Mouse (Mus musculus): ENCODE data around the gene Efcab6. TPM values are rescaled to one million over a fixed set of nuclear protein-coding genes. Genes with fewer than 3 reads are reported as not detected.

Gene Efcab6
- polyA plus RNA-seq, 1 experiment from 2014 or later, result not detected

GRCm38 (mm10) chr15:83977108-83977507 lies 88.1 kb downstream of the Efcab6 start:
- no peak overlapping the region for H3K9ac ChIP-seq
- WGBS, result 14% methylated on average over 5 of the region's 5 CpGs
- H3K4me2 ChIP-seq, result no peak overlapping the region
- 0 out of 2 replicates have a peak, but pooled peaks cover 3% of the 10 kb centered on the region for H3K4me1 ChIP-seq (replicated peaks)
- no peak overlapping the region for H3K4me3 ChIP-seq
- no peaks in the 10 kb centered on the region for H3K36me3 ChIP-seq
- H3K9me3 ChIP-seq (replicated peaks), result no peaks in the 10 kb centered on the region
- H3K27ac ChIP-seq (ENCODE audit: poor library complexity, severe bottlenecking), result no peak overlapping the region
- peaks cover 36% of the 10 kb centered on the region for H3K27me3 ChIP-seq (replicated peaks)
- ATAC-seq (ENCODE audit: insufficient number of reproducible peaks, low FRiP score), result no peak

- Histone ChIP-seq H3K27ac (ENCODE audit: poor library complexity, severe bottlenecking) (no peak overlapping the region), H3K4me1 (replicated peaks) (0 out of 2 replicates have a peak, but pooled peaks cover 11% of the 10 kb centered on the region), H3K4me2 (no peak overlapping the region), H3K27me3 (replicated peaks) (peaks cover 50% of the 10 kb centered on the region), H3K4me3 (no peak overlapping the region), H3K9me3 (replicated peaks) (peaks cover 6% of the 10 kb centered on the region; the same call in 1 of the 2 replicates), H3K36me3 (no peaks in the 10 kb centered on the region), H3K9ac (no peak overlapping the region)
- WGBS, result 53% methylated on average over 9 of the region's 9 CpGs
- ATAC-seq (ENCODE audit: insufficient number of reproducible peaks, low FRiP score), result no peak
Observed at GRCm38 (mm10) chr15:83972206-83972605, 93.0 kb downstream of the Efcab6 start.

GRCm38 (mm10) chr15:83967802-83968201 lies 97.4 kb downstream of the Efcab6 start:
- no peak overlapping the region for H3K4me2 ChIP-seq
- 54% methylated on average over 12 of the region's 12 CpGs for WGBS

GRCm38 (mm10) chr15:83965126-83965525 lies 100.1 kb downstream of the Efcab6 start:
- no peak overlapping the region for H3K4me3 ChIP-seq
- no peaks in the 10 kb centered on the region for H3K36me3 ChIP-seq
- H3K27me3 ChIP-seq (replicated peaks), result peaks cover 30% of the 10 kb centered on the region
- peaks cover under 1% of the 10 kb centered on the region; the same call in 1 of the 2 replicates for H3K9me3 ChIP-seq (replicated peaks)
- peak overlapping the region; percentile 18; the same call in 1 of the 2 replicates for H3K27ac ChIP-seq (ENCODE audit: poor library complexity, severe bottlenecking)
- H3K9ac ChIP-seq, result no peak overlapping the region
- peaks cover 30% of the 10 kb centered on the region for H3K4me1 ChIP-seq (replicated peaks)
- no peak for ATAC-seq (ENCODE audit: insufficient number of reproducible peaks, low FRiP score)
- H3K4me2 ChIP-seq, result peak overlapping the region; percentile 20; the same call in 1 of the 2 replicates
- WGBS, result 23% methylated on average over 8 of the region's 8 CpGs

More at GRCm38 (mm10) chr15:83967802-83968201, 97.4 kb downstream of the Efcab6 start:
- H3K27me3 ChIP-seq (replicated peaks), result peaks cover 32% of the 10 kb centered on the region
- peaks cover 6% of the 10 kb centered on the region; the same call in 1 of the 2 replicates for H3K9me3 ChIP-seq (replicated peaks)
- peaks cover 30% of the 10 kb centered on the region for H3K4me1 ChIP-seq (replicated peaks)
- H3K36me3 ChIP-seq, result no peaks in the 10 kb centered on the region
- no peak overlapping the region for H3K27ac ChIP-seq (ENCODE audit: poor library complexity, severe bottlenecking)
- H3K4me3 ChIP-seq, result no peak overlapping the region
- no peak for ATAC-seq (ENCODE audit: insufficient number of reproducible peaks, low FRiP score)
- H3K9ac ChIP-seq, result no peak overlapping the region

- no peak overlapping the region for H3K4me3 ChIP-seq
- no peak overlapping the region for H3K9ac ChIP-seq
- H3K27me3 ChIP-seq (replicated peaks), result peaks cover 41% of the 10 kb centered on the region
- no peaks in the 10 kb centered on the region for H3K36me3 ChIP-seq
- H3K9me3 ChIP-seq (replicated peaks), result no peaks in the 10 kb centered on the region
- WGBS, result 58% methylated on average over 3 of the region's 3 CpGs
- no peak for ATAC-seq (ENCODE audit: insufficient number of reproducible peaks, low FRiP score)
- peaks cover 6% of the 10 kb centered on the region; the same call in 1 of the 2 replicates for H3K4me1 ChIP-seq (replicated peaks)
- H3K4me2 ChIP-seq, result no peak overlapping the region
- no peak overlapping the region for H3K27ac ChIP-seq (ENCODE audit: poor library complexity, severe bottlenecking)
Observed at GRCm38 (mm10) chr15:83958376-83958775, 106.8 kb downstream of the Efcab6 start.

GRCm38 (mm10) chr15:83956996-83957395 lies 108.2 kb downstream of the Efcab6 start:
- no peak overlapping the region for H3K4me2 ChIP-seq
- no peak for ATAC-seq (ENCODE audit: insufficient number of reproducible peaks, low FRiP score)
- no peak overlapping the region for H3K9ac ChIP-seq
- H3K36me3 ChIP-seq, result no peaks in the 10 kb centered on the region
- 85% methylated on average over 7 of the region's 7 CpGs for WGBS
- H3K9me3 ChIP-seq (replicated peaks), result 0 out of 2 replicates have a peak, but pooled peaks cover 2% of the 10 kb centered on the region
- no peak overlapping the region for H3K27ac ChIP-seq (ENCODE audit: poor library complexity, severe bottlenecking)
- H3K4me1 ChIP-seq (replicated peaks), result no peaks in the 10 kb centered on the region
- peaks cover 34% of the 10 kb centered on the region for H3K27me3 ChIP-seq (replicated peaks)
- no peak overlapping the region for H3K4me3 ChIP-seq

- H3K4me1 ChIP-seq (replicated peaks), result no peaks in the 10 kb centered on the region
- no peaks in the 10 kb centered on the region for H3K36me3 ChIP-seq
- no peak overlapping the region for H3K9ac ChIP-seq
- 0 out of 2 replicates have a peak, but pooled peaks cover 4% of the 10 kb centered on the region for H3K9me3 ChIP-seq (replicated peaks)
- peaks cover 25% of the 10 kb centered on the region for H3K27me3 ChIP-seq (replicated peaks)
- no peak overlapping the region for H3K4me3 ChIP-seq
- 68% methylated on average over 8 of the region's 8 CpGs for WGBS
- H3K4me2 ChIP-seq, result no peak overlapping the region
- no peak for ATAC-seq (ENCODE audit: insufficient number of reproducible peaks, low FRiP score)
- no peak overlapping the region for H3K27ac ChIP-seq (ENCODE audit: poor library complexity, severe bottlenecking)
Observed at GRCm38 (mm10) chr15:83955948-83956707, 109.1 kb downstream of the Efcab6 start.

GRCm38 (mm10) chr15:83949729-83950491 lies 115.3 kb downstream of the Efcab6 start:
- no peak for ATAC-seq (ENCODE audit: insufficient number of reproducible peaks, low FRiP score)

GRCm38 (mm10) chr15:83939703-83940102 lies 125.5 kb downstream of the Efcab6 start:
- H3K9me3 ChIP-seq (replicated peaks), result no peaks in the 10 kb centered on the region
- H3K27ac ChIP-seq (ENCODE audit: poor library complexity, severe bottlenecking), result no peak overlapping the region
- H3K27me3 ChIP-seq (replicated peaks), result 0 out of 2 replicates have a peak, but pooled peaks cover 5% of the 10 kb centered on the region
- 34% methylated on average over 5 of the region's 5 CpGs for WGBS
- H3K4me3 ChIP-seq, result no peak overlapping the region
- peaks cover 4% of the 10 kb centered on the region; the same call in 1 of the 2 replicates for H3K4me1 ChIP-seq (replicated peaks)
- H3K9ac ChIP-seq, result no peak overlapping the region
- no peaks in the 10 kb centered on the region for H3K36me3 ChIP-seq
- ATAC-seq (ENCODE audit: insufficient number of reproducible peaks, low FRiP score), result no peak
- H3K4me2 ChIP-seq, result no peak overlapping the region

More at GRCm38 (mm10) chr15:83949729-83950491, 115.3 kb downstream of the Efcab6 start:
- H3K4me3 ChIP-seq, result no peak overlapping the region
- no peak overlapping the region for H3K9ac ChIP-seq
- H3K27ac ChIP-seq (ENCODE audit: poor library complexity, severe bottlenecking), result no peak overlapping the region
- 56% methylated on average over 16 of the region's 16 CpGs for WGBS
- H3K4me2 ChIP-seq, result no peak overlapping the region
- no peaks in the 10 kb centered on the region for H3K36me3 ChIP-seq
- peaks cover 8% of the 10 kb centered on the region; the same call in 1 of the 2 replicates for H3K4me1 ChIP-seq (replicated peaks)
- H3K27me3 ChIP-seq (replicated peaks), result no peaks in the 10 kb centered on the region
- H3K9me3 ChIP-seq (replicated peaks), result 0 out of 2 replicates have a peak, but pooled peaks cover 4% of the 10 kb centered on the region

GRCm38 (mm10) chr15:83938466-83938865 lies 126.7 kb downstream of the Efcab6 start:
- WGBS, result 70% methylated on average over 2 of the region's 2 CpGs
- no peak for ATAC-seq (ENCODE audit: insufficient number of reproducible peaks, low FRiP score)
- H3K4me2 ChIP-seq, result no peak overlapping the region

GRCm38 (mm10) chr15:83936506-83936905 lies 128.7 kb downstream of the Efcab6 start:
- Histone ChIP-seq H3K4me2 (no peak overlapping the region), H3K27me3 (replicated peaks) (0 out of 2 replicates have a peak, but pooled peaks cover 5% of the 10 kb centered on the region), H3K9ac (no peak overlapping the region), H3K27ac (ENCODE audit: poor library complexity, severe bottlenecking) (no peak overlapping the region), H3K4me3 (no peak overlapping the region), H3K9me3 (replicated peaks) (no peaks in the 10 kb centered on the region), H3K36me3 (no peaks in the 10 kb centered on the region), H3K4me1 (replicated peaks) (no peaks in the 10 kb centered on the region)
- ATAC-seq (ENCODE audit: insufficient number of reproducible peaks, low FRiP score), result no peak
- 79% methylated on average over 4 of the region's 4 CpGs for WGBS

More at GRCm38 (mm10) chr15:83938466-83938865, 126.7 kb downstream of the Efcab6 start:
- Histone ChIP-seq H3K27me3 (replicated peaks) (0 out of 2 replicates have a peak, but pooled peaks cover 5% of the 10 kb centered on the region), H3K4me3 (no peak overlapping the region), H3K9me3 (replicated peaks) (no peaks in the 10 kb centered on the region), H3K27ac (ENCODE audit: poor library complexity, severe bottlenecking) (no peak overlapping the region), H3K4me1 (replicated peaks) (no peaks in the 10 kb centered on the region), H3K36me3 (no peaks in the 10 kb centered on the region), H3K9ac (no peak overlapping the region)

Measured in heart, embryonic 12.5 days (tissue).